In genomic region chr12:45074611-45075342, GRCm38 (mm10) we compare ENCODE assay signal across 7 mouse cellular contexts. TPM values are rescaled to one million over a fixed set of nuclear protein-coding genes. Genes with fewer than 3 reads are reported as not detected.
A peak's percentile ranks its signal among the peaks of the same experiment; 100 is the strongest.
DNase-seq lines count a peak whose midpoint lies in the region; ATAC-seq and TF ChIP-seq lines count a peak whose summit lies in the region.

Stxbp6 (minus strand) TSS chr12:45074709.

- H3K27me3 ChIP-seq in intestine, postnatal 0 days (replicated peaks; ENCODE audit: control insufficient read depth, insufficient read depth, low read length), result no peaks in the 10 kb centered on the region
- no peaks in the 10 kb centered on the region for H3K27me3 ChIP-seq in limb, embryonic 11.5 days (ENCODE audit: control insufficient read depth, insufficient read depth, low read length)
- H3K27me3 ChIP-seq in midbrain, embryonic 12.5 days, result peaks cover 5% of the 10 kb centered on the region; the same call in 1 of the 2 replicates
- H3K27me3 ChIP-seq in testis, adult 2 months (ENCODE audit: control insufficient read depth, insufficient read depth, low read length), result no peaks in the 10 kb centered on the region

- 1% methylated on average over 20 of the region's 20 CpGs for WGBS in intestine, postnatal 0 days
- WGBS in limb, embryonic 11.5 days, result 2% methylated on average over 20 of the region's 20 CpGs
- 2% methylated on average over 20 of the region's 20 CpGs for WGBS in midbrain, embryonic 12.5 days

- TF ChIP-seq POLR2A in testis, adult 2 months (IDR thresholded peaks at IDR 0.05; ENCODE audit: control insufficient read depth, low read depth, low read length), result no peak

- no peak; the same call in 1 of the 2 replicates for TF ChIP-seq CTCF in intestine, postnatal 0 days (IDR thresholded peaks at IDR 0.05; ENCODE audit: low read depth)
- TF ChIP-seq CTCF in testis, adult 2 months (IDR thresholded peaks at IDR 0.05; ENCODE audit: control insufficient read depth, insufficient read depth, insufficient replicate concordance, low read depth, low read length), result no peak

- H3K4me3 ChIP-seq in intestine, postnatal 0 days (ENCODE audit: low read depth, low read length), result peak within 1 kb of the TSS; percentile 61
- peak within 1 kb of the TSS; percentile 73 for H3K4me3 ChIP-seq in limb, embryonic 11.5 days (ENCODE audit: low read depth, low read length)
- peak within 1 kb of the TSS; percentile 72 for H3K4me3 ChIP-seq in midbrain, embryonic 12.5 days
- H3K4me3 ChIP-seq in testis, adult 2 months (ENCODE audit: control insufficient read depth, low read depth, low read length), result peak within 1 kb of the TSS; percentile 83

- 0 out of 2 replicates have a peak, but pooled peaks cover 2% of the 10 kb centered on the region for H3K4me1 ChIP-seq in intestine, postnatal 0 days (replicated peaks; ENCODE audit: control insufficient read depth, insufficient read depth, low read length)
- H3K4me1 ChIP-seq in limb, embryonic 11.5 days (ENCODE audit: control insufficient read depth, insufficient read depth, low read length), result 0 out of 2 replicates have a peak, but pooled peaks cover 5% of the 10 kb centered on the region
- H3K4me1 ChIP-seq in midbrain, embryonic 12.5 days, result peaks cover 16% of the 10 kb centered on the region
- H3K4me1 ChIP-seq in testis, adult 2 months (ENCODE audit: control insufficient read depth, insufficient read depth, low read length), result peaks cover 17% of the 10 kb centered on the region

- peak within 1 kb of the TSS; percentile 85 for H3K27ac ChIP-seq in intestine, postnatal 0 days (ENCODE audit: low read depth, low read length)
- H3K27ac ChIP-seq in limb, embryonic 11.5 days (replicated peaks; ENCODE audit: low read depth, low read length), result peak within 1 kb of the TSS; percentile 79
- H3K27ac ChIP-seq in midbrain, embryonic 12.5 days (replicated peaks), result peak within 1 kb of the TSS; percentile 78
- H3K27ac ChIP-seq in testis, adult 2 months (ENCODE audit: control insufficient read depth, insufficient read depth, low read depth, low read length), result peak within 1 kb of the TSS; percentile 44

- peak within 1 kb of the TSS; percentile 96 for H3K4me2 ChIP-seq in intestine, postnatal 0 days (replicated peaks; ENCODE audit: low read depth)
- peak within 1 kb of the TSS; percentile 91 for H3K4me2 ChIP-seq in limb, embryonic 11.5 days (ENCODE audit: low read depth, severe bottlenecking)
- H3K4me2 ChIP-seq in midbrain, embryonic 12.5 days (replicated peaks), result peak within 1 kb of the TSS; percentile 93

- no peaks in the 10 kb centered on the region for H3K9me3 ChIP-seq in intestine, postnatal 0 days (ENCODE audit: control insufficient read depth)
- no peaks in the 10 kb centered on the region for H3K9me3 ChIP-seq in limb, embryonic 11.5 days (ENCODE audit: control insufficient read depth, low read length)
- H3K9me3 ChIP-seq in midbrain, embryonic 12.5 days, result no peaks in the 10 kb centered on the region

- ATAC-seq in common myeloid progenitor, adult 5-6 weeks (replicated peaks; ENCODE audit: low read depth, poor library complexity, severe bottlenecking), result peak; percentile 68
- ATAC-seq in intestine, postnatal 0 days, result peak; percentile 48
- ATAC-seq in limb, embryonic 11.5 days (ENCODE audit: insufficient number of reproducible peaks, low FRiP score, low TSS enrichment, low read depth), result peak; percentile 38
- ATAC-seq in midbrain, embryonic 12.5 days (ENCODE audit: low FRiP score, low read depth), result peak; percentile 24

- peak within 1 kb of the TSS; percentile 55 for H3K9ac ChIP-seq in intestine, postnatal 0 days (ENCODE audit: low read depth, low read length)
- H3K9ac ChIP-seq in limb, embryonic 11.5 days (ENCODE audit: low read length), result peak within 1 kb of the TSS; percentile 93
- peak within 1 kb of the TSS; percentile 77 for H3K9ac ChIP-seq in midbrain, embryonic 12.5 days (replicated peaks)

- no peaks in the 10 kb centered on the region for H3K36me3 ChIP-seq in intestine, postnatal 0 days (ENCODE audit: control insufficient read depth, insufficient read depth)
- no peaks in the 10 kb centered on the region for H3K36me3 ChIP-seq in limb, embryonic 11.5 days (ENCODE audit: control insufficient read depth, insufficient read depth, low read length)
- no peaks in the 10 kb centered on the region for H3K36me3 ChIP-seq in midbrain, embryonic 12.5 days
- no peaks in the 10 kb centered on the region for H3K36me3 ChIP-seq in testis, adult 2 months (ENCODE audit: control insufficient read depth, insufficient read depth, low read length)

- DNase-seq in adrenal gland, adult (ENCODE audit: inconsistent age in 2 of 2, low spot score in 1 of 2), result peak; percentile 92 to 97
- peak; percentile 40 to 72 for DNase-seq in gastrocnemius, postnatal 4 days (ENCODE audit: low spot score in 2 of 2)
- peak; percentile 56 for DNase-seq in limb, embryonic 11.5 days (ENCODE audit: low spot score)

RNA-seq across cellular contexts. Expression of gene Stxbp6, which starts in this region (rescaled TPM):
- 0.87 and 1.6 TPM in 2 replicates for total RNA-seq in common myeloid progenitor, adult 5-6 weeks (2017)
- total RNA-seq in gastrocnemius, postnatal 4 days (2021), result 10 to 100 TPM; 14.9 to 19.2 TPM
- 9.2 and 14.7 TPM in 2 replicates for polyA plus RNA-seq in intestine, postnatal 0 days (2015; fragmentation: Nextera tagmentation; extraction: Ambion mirVana)
- 16.4 and 18.4 TPM in 2 replicates for polyA plus RNA-seq in limb, embryonic 11.5 days (2014; fragmentation: Nextera tagmentation; extraction: Ambion mirVana)
- polyA plus RNA-seq in midbrain, embryonic 12.5 days (2016; fragmentation: Nextera tagmentation; extraction: Ambion mirVana), result 15.4 and 15.6 TPM in 2 replicates
- polyA plus RNA-seq in testis, adult 2 months (2012; rRNA removed), result 4.0 and 6.1 TPM in 2 replicates

Comparison
In these comparisons a context has a peak if more than half of its experiments do, and no peak if none do; other contexts are left out.
1. Peak in every context shown above with its lines: DNase-seq, ATAC-seq, H3K4me3 ChIP-seq and H3K27ac ChIP-seq.